Mouse (Mus musculus): ENCODE measurements around the gene Gm281. TPM values are rescaled to one million over a fixed set of nuclear protein-coding genes. Genes with fewer than 3 reads are reported as not detected.

Gm281 gene
- polyA plus RNA-seq, 1 experiment from 2014 or later = not detected

DNA sequence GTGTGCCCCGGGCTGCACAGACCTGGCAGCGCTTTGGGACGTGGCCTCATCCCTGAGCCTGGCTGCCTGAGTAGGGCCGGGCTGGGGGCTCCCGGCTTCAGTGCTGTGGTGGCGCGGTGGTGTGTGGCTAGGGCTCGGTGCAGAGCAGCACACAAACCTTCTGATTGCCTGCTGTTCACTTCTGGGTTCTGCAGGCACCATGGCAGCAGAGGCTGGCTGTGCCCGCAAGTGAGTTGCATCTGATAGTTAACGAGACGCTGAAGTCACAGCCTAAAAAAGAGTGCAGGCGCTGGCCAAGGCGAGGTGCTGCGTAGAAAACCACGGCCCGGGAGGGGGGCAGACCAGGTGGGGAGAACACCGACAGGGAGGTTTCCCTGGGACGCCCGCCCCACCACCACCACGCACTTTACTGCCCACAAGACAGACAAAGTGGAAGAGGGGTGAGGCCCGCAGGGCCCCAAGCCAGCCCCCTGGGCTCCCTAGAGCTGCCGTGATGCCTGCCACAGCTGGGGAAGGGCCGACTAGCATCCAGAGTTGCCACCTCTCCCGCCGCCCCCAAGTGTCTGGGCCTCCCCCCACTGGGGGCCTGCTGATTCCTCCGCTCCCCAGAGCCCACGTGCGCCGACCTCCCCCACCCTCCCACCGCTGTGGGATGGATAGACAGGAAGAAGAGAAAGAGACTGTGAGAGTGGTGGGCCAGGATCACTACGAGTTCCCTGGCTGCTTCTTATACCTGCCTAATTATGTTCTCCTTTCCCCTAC lies 19.2 kb upstream of the Gm281 start:
- Histone ChIP-seq H3K9me3 (no peaks in the 10 kb centered on the region), H3K27me3 (replicated peaks) (no peaks in the 10 kb centered on the region), H3K36me3 (replicated peaks) (no peaks in the 10 kb centered on the region), H3K9ac (peak overlapping the region; percentile 21; the same call in 1 of the 2 replicates), H3K27ac (no peak overlapping the region), H3K4me2 (peak overlapping the region; percentile 63), H3K4me1 (peaks cover 9% of the 10 kb centered on the region; the same call in 1 of the 2 replicates), H3K4me3 (peak overlapping the region; percentile 32)
- ATAC-seq (replicated peaks) = peak; percentile 84
- 27% methylated on average over 31 of the region's 31 CpGs for WGBS

DNA sequence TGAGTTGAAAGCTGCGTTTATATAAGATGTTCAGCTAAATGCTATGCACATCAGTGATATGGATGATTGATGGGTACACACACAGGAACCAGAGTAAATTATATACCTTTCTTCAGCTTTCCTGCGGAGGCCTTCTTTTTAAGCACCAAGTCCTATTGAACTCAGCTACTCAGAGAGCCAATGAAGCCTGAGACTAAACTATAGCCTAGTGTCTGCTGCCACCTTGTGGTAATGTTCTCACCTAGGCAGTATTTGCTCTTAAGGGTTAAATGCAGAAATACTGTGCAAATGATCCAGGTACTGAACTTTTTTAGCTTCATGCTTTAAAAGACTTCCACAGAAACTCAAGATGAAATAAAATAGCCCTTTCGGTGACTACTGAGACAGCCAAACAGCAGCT lies 3.4 kb upstream of the Gm281 start:
- no peaks in the 10 kb centered on the region for H3K36me3 ChIP-seq (replicated peaks)
- H3K27me3 ChIP-seq (replicated peaks) = no peaks in the 10 kb centered on the region
- H3K9ac ChIP-seq = no peak overlapping the region
- no peak overlapping the region for H3K4me3 ChIP-seq
- no peaks in the 10 kb centered on the region for H3K4me1 ChIP-seq
- 37% methylated on average over 3 of the region's 3 CpGs for WGBS
- H3K4me2 ChIP-seq = no peak overlapping the region
- no peak overlapping the region for H3K27ac ChIP-seq
- peak; percentile 89 for ATAC-seq (replicated peaks)
- no peaks in the 10 kb centered on the region for H3K9me3 ChIP-seq

DNA sequence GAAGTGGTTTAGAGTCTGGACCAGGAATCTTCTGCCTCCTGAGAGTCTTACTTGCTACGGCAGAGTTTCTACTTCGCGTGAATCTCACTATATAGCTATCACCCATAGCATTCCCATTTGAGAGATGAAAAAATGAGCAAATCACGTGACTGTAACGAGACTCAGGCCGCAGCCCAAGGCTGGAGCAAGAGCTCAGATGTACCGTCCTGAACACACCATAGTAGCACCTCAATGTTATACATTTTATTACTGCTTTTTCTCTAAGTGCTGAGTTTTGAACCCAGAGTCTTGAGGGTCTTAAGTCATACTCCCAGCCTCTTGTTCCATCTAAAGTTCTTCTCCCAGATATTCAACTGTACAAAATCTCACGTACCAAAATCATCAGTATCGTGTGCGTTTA lies 2.9 kb upstream of the Gm281 start:
- H3K27me3 ChIP-seq (replicated peaks) = no peaks in the 10 kb centered on the region
- H3K36me3 ChIP-seq (replicated peaks) = no peaks in the 10 kb centered on the region
- no peaks in the 10 kb centered on the region for H3K9me3 ChIP-seq
- 88% methylated on average over 10 of the region's 10 CpGs for WGBS
- no peaks in the 10 kb centered on the region for H3K4me1 ChIP-seq
- no peak overlapping the region for H3K27ac ChIP-seq
- no peak overlapping the region for H3K4me2 ChIP-seq
- H3K9ac ChIP-seq = no peak overlapping the region
- no peak overlapping the region for H3K4me3 ChIP-seq
- peak; percentile 55 for ATAC-seq (replicated peaks)

DNA sequence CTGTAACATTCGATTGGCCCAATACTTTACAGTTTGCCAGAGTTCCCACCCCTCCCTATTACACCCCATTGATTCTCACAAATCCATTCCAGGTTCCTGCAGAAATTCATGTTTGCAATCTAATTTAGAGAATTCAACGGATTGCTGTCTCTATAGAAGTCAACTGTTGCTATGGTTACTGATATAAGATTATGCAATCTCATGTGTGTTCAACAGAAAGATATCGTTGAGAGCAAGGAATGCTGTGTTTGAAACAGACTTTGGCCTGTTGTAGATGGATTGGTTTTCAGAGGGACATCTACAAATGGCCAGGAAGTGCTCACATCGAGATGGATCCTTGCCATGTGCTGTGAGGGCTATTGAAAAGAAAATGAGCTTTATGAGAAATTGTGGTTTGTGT lies 929 bp upstream of the Gm281 start:
- 50% methylated on average over 4 of the region's 4 CpGs for WGBS
- no peaks in the 10 kb centered on the region for H3K36me3 ChIP-seq (replicated peaks)
- H3K4me3 ChIP-seq = no peak overlapping the region
- no peak overlapping the region for H3K9ac ChIP-seq
- no peak for ATAC-seq (replicated peaks)
- H3K4me1 ChIP-seq = no peaks in the 10 kb centered on the region
- H3K27me3 ChIP-seq (replicated peaks) = no peaks in the 10 kb centered on the region
- H3K27ac ChIP-seq = no peak overlapping the region
- H3K9me3 ChIP-seq = no peaks in the 10 kb centered on the region
- no peak overlapping the region for H3K4me2 ChIP-seq

DNA sequence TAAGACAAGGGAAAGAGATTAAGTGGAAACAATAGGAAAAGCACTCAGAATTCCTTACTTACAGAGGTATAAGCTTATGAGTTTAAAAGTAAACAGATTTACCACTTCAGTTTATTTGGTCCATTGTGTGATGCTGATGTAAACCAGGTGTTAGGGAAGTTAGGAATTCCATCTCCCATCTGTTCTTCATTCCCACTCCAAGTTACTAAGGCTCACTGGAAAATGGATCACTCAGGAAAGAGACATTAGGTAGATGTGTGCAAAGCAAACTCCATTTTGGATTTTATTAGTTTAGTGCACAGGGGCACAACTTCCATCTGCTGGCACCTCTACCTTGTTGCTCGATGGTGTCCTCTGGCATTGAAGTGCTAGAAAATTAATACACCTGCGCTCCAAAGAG lies 4.1 kb downstream of the Gm281 start:
- WGBS = 92% methylated on average over 2 of the region's 2 CpGs

DNA sequence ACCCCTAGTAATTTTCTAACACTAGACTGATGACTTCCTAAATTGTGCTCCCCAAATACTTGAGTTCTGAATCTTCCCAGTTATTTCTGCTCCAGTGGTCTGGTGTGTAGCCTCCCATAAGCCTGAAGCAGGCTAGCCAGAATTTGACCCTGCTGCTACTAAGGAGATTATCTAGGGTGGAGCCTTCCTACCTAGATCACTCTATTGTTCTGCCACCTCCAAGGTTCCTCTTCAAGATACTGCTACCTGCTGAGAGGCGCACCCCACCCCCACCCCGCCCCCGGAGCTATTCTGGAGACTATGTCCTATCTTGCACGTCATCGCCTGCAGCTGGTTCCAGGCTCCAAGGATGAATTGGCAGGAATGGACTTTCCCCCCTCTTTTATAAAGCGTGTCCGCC lies 7.1 kb downstream of the Gm281 start:
- H3K36me3 ChIP-seq (replicated peaks) = no peaks in the 10 kb centered on the region
- H3K9ac ChIP-seq = no peak overlapping the region
- H3K4me3 ChIP-seq = no peak overlapping the region
- ATAC-seq (replicated peaks) = no peak
- no peaks in the 10 kb centered on the region for H3K27me3 ChIP-seq (replicated peaks)
- no peaks in the 10 kb centered on the region for H3K9me3 ChIP-seq
- 90% methylated on average over 7 of the region's 7 CpGs for WGBS
- H3K4me2 ChIP-seq = no peak overlapping the region
- no peaks in the 10 kb centered on the region for H3K4me1 ChIP-seq
- H3K27ac ChIP-seq = no peak overlapping the region

More for the DNA sequence above, 4.1 kb downstream of the Gm281 start:
- Histone ChIP-seq H3K4me2 (no peak overlapping the region), H3K27me3 (replicated peaks) (no peaks in the 10 kb centered on the region), H3K27ac (no peak overlapping the region), H3K4me3 (no peak overlapping the region), H3K36me3 (replicated peaks) (no peaks in the 10 kb centered on the region), H3K4me1 (no peaks in the 10 kb centered on the region), H3K9ac (no peak overlapping the region), H3K9me3 (no peaks in the 10 kb centered on the region)
- ATAC-seq (replicated peaks) = no peak

DNA sequence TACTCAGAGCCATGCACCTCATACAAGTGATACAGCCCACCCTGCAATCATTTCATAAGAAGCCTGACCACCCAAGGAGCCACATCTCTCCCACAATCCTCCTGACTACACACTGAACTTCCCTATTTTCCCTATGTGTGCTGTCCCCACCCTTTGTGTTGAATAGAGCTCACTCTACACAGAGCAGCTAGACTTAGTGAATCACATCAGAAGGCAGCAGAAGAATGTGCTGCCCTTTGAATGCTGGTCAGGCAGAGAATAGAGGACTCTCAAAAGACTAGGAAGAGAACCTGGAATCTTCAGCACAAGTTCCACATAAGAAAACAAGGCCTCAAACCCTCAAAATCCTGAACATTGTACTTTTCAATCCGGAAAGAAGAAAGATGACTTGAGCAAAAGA lies 7.8 kb downstream of the Gm281 start:
- no peaks in the 10 kb centered on the region for H3K27me3 ChIP-seq (replicated peaks)
- H3K4me1 ChIP-seq = no peaks in the 10 kb centered on the region
- WGBS = 91% methylated on average over 1 of the region's 1 CpGs
- no peak overlapping the region for H3K4me3 ChIP-seq
- H3K27ac ChIP-seq = no peak overlapping the region
- ATAC-seq (replicated peaks) = no peak
- no peaks in the 10 kb centered on the region for H3K36me3 ChIP-seq (replicated peaks)
- no peak overlapping the region for H3K9ac ChIP-seq
- no peak overlapping the region for H3K4me2 ChIP-seq
- H3K9me3 ChIP-seq = no peaks in the 10 kb centered on the region

DNA sequence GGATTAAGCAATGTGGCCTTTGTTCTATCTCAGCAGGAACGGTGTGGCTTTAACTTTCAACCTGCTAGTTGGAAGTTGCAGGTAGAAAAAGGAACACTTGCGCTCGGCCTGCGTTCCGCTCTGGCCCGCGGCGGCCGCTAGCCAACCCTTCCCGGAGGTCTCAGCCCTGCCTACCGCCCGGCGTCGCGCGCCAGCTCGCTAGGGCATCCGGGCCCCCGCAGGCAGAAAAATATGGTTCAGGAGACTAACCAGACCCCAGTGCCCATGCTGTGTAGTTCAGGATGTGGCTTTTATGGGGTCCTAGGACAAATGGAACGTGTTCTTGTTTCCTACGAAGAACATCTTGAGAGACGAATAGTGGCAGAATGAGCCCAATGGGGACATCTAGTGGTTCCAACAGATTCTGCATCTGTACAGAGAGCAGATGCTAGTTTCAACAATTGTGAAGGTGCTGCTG lies 12.6 kb downstream of the Gm281 start:
- H3K27me3 ChIP-seq (replicated peaks) = no peaks in the 10 kb centered on the region
- H3K4me1 ChIP-seq = peaks cover 4% of the 10 kb centered on the region; the same call in 1 of the 2 replicates
- H3K4me3 ChIP-seq = peak overlapping the region; percentile 57
- H3K4me2 ChIP-seq = peak overlapping the region; percentile 98
- 0% methylated on average over 22 of the region's 22 CpGs for WGBS
- peak; percentile 93 for ATAC-seq (replicated peaks)
- peak overlapping the region; percentile 65 for H3K9ac ChIP-seq
- H3K36me3 ChIP-seq (replicated peaks) = no peaks in the 10 kb centered on the region
- no peaks in the 10 kb centered on the region for H3K9me3 ChIP-seq
- H3K27ac ChIP-seq = no peak overlapping the region

DNA sequence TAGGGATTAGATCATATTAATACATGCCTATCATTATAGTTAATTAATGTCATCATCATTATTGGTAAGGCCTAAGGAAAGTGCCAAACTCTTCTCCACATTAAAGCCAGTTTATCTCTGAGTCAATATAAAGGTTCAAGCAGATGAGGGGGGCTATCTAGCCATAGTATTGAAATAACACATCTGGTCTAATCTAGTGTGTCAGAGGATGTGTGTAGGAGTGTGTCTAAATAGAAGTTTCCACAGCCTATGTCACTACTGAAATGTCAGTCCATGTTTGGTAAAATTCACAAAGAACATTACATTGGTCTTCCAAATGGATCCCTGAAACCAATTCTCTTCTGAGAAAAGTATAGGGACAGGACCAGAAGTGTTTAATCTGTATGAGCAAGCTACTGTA lies 19.1 kb downstream of the Gm281 start:
- H3K4me2 ChIP-seq = no peak overlapping the region
- H3K27ac ChIP-seq = no peak overlapping the region
- no peak for ATAC-seq (replicated peaks)

DNA sequence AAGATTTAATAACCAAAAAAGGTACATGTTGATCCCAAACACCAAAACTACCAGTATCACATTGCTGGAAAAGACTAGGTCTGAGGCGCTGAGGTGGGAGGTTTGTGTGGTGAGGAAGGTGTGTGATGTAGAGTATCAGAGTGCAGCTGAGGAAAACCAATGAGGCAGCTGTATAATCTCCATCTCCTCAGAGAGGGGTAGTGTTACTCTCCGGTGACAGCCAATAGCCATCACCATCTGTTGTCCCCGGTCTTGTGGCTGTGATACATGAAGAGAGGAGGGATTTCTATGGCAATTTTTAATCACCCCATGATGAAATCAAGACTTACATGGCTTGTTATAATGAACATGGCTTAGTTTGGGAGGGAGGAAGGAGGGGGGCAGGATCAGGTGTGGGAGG lies 20.5 kb downstream of the Gm281 start:
- Histone ChIP-seq H3K4me2 (no peak overlapping the region), H3K27me3 (replicated peaks) (no peaks in the 10 kb centered on the region), H3K9me3 (no peaks in the 10 kb centered on the region), H3K9ac (no peak overlapping the region), H3K4me1 (no peaks in the 10 kb centered on the region), H3K27ac (no peak overlapping the region), H3K4me3 (no peak overlapping the region), H3K36me3 (replicated peaks) (no peaks in the 10 kb centered on the region)
- 86% methylated on average over 3 of the region's 3 CpGs for WGBS
- no peak for ATAC-seq (replicated peaks)

More for the DNA sequence above, 19.1 kb downstream of the Gm281 start:
- H3K9me3 ChIP-seq = no peaks in the 10 kb centered on the region
- no peaks in the 10 kb centered on the region for H3K27me3 ChIP-seq (replicated peaks)
- no peak overlapping the region for H3K4me3 ChIP-seq
- no peak overlapping the region for H3K9ac ChIP-seq
- no peaks in the 10 kb centered on the region for H3K4me1 ChIP-seq
- H3K36me3 ChIP-seq (replicated peaks) = no peaks in the 10 kb centered on the region

DNA sequence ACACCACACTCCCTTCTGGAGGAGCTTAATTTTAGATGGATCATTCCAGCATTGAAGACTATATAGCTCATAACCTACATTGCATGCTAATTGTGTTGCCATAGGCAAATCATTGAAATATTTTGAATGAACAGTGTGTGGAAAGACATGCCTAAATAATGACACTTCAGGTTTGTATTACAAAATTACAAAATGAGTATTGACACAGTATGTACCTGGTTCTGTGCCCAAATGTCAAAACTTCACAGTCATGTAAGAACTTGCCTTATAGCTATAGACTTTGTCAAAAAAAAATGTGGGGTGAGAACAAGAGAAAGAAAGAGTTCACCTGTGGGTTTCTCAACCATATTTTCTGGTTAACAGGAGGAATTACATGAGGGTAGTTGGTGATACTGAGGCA lies 52.9 kb downstream of the Gm281 start:
- H3K4me2 ChIP-seq = no peak overlapping the region
- H3K27ac ChIP-seq = no peak overlapping the region
- H3K27me3 ChIP-seq (replicated peaks) = no peaks in the 10 kb centered on the region
- no peak for ATAC-seq (replicated peaks)
- H3K36me3 ChIP-seq (replicated peaks) = no peaks in the 10 kb centered on the region
- H3K4me1 ChIP-seq = no peaks in the 10 kb centered on the region
- H3K4me3 ChIP-seq = no peak overlapping the region
- no peaks in the 10 kb centered on the region for H3K9me3 ChIP-seq
- H3K9ac ChIP-seq = no peak overlapping the region

DNA sequence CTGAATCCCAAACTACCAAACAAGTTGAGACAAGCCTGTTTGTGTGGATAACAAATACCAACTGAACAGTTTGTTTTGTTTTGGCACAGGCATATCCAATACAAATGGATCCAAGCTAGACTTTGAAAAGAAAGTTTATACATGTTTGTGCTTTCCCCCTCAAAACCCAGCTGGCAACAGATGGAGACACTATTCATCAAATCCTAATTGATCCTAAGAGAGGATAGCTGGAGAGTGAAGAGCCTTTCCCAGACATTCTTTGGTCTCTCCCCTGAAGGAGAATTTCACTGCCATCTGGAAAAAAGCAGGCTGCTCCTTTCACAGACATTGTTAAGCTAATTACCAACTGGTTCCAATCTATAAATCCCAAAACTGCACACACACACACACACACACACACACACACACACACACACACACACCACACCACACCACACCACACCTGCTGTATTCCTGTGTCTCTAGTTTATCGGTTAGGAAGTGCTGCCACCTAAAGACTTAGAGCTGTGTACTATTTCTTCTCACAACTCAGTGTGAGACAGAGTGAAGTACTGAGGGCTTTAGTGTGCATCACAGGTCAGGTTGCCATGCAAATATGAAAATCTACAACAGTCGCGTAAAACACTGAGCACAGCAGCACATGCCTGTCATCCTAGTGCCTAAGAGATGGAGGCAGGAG lies 101.3 kb downstream of the Gm281 start:
- no peak overlapping the region for H3K4me3 ChIP-seq
- no peak overlapping the region for H3K4me2 ChIP-seq
- H3K36me3 ChIP-seq (replicated peaks) = no peaks in the 10 kb centered on the region
- no peaks in the 10 kb centered on the region for H3K27me3 ChIP-seq (replicated peaks)
- no peaks in the 10 kb centered on the region for H3K9me3 ChIP-seq
- WGBS = 81% methylated on average over 3 of the region's 3 CpGs
- no peak overlapping the region for H3K27ac ChIP-seq
- no peaks in the 10 kb centered on the region for H3K4me1 ChIP-seq
- H3K9ac ChIP-seq = no peak overlapping the region
- peak; percentile 65; the same call in 1 of the 2 replicates for ATAC-seq (replicated peaks)

DNA sequence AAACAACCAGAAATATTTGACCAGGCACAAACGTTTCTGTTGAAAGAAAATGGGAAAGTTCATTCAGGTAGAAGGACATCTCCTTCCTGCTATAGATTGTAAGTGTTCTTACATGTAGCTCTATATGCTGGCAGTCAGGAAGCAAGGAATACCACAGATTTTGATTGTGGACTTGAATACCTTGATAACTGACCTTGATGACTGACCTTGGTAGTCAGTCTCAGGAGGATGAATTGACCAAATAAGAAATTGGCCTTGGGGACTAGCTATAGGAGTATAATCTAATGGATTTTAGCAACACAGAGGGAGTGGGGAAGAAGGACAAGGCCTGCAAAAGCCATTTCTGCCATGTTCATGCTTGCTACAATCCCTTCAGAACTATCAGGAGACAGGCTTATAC lies 123.8 kb downstream of the Gm281 start:
- Histone ChIP-seq H3K27me3 (replicated peaks) (no peaks in the 10 kb centered on the region), H3K4me2 (no peak overlapping the region), H3K4me3 (no peak overlapping the region), H3K4me1 (no peaks in the 10 kb centered on the region), H3K27ac (no peak overlapping the region), H3K9ac (no peak overlapping the region), H3K9me3 (no peaks in the 10 kb centered on the region), H3K36me3 (replicated peaks) (no peaks in the 10 kb centered on the region)
- WGBS = 56% methylated on average over 1 of the region's 1 CpGs
- ATAC-seq (replicated peaks) = no peak

Measured in midbrain, embryonic 15.5 days (tissue).